Mouse (Mus musculus) CH12.LX (cell line): ENCODE data around the gene Dnah8. TPM values are rescaled to one million over a fixed set of nuclear protein-coding genes. Genes with fewer than 3 reads are reported as not detected.

Experiments
- DNase-seq: peaks from one replicate; pipeline ENCODE4 v3.0.0-alpha.2; 2013; ENCODE audit errors: extremely low read depth
- H3K27ac ChIP-seq: 2 replicates; pipeline ENCODE4 v1.5.1; 2012; ENCODE audit warnings: low read depth, mild to moderate bottlenecking, control low read depth, moderate library complexity; ENCODE audit not compliant: insufficient read depth
- H3K27me3 ChIP-seq: replicated peaks from 2 replicates; pipeline ENCODE3; 2012; ENCODE audit warnings: inconsistent platforms
- H3K36me3 ChIP-seq, 2 experiments: replicated peaks in 1 of 2; 2 replicates each; pipeline versions ENCODE3 to v1.6.1; 2012; ENCODE audit warnings: inconsistent platforms in 1 of 2, low read length in 1 of 2, mild to moderate bottlenecking in 1 of 2, mixed read lengths in 1 of 2, moderate library complexity in 1 of 2; ENCODE audit not compliant: control insufficient read depth in 1 of 2, insufficient read depth in 1 of 2
- H3K4me1 ChIP-seq, 2 experiments: 2 replicates each; pipeline ENCODE4 v1.6.1; 2012; ENCODE audit warnings: inconsistent platforms in 1 of 2, moderate library complexity in 1 of 2; ENCODE audit not compliant: insufficient read depth in 2 of 2, control insufficient read depth in 1 of 2
- H3K4me2 ChIP-seq: 2 replicates; pipeline ENCODE4 v1.6.1; 2012; ENCODE audit warnings: low read depth, mild to moderate bottlenecking, control low read depth; ENCODE audit not compliant: poor library complexity, insufficient read depth, severe bottlenecking
- H3K4me3 ChIP-seq, 3 experiments: fragments of 150-350 bp in 1 of 3; sonication (generic) in 1 of 3; replicated peaks in 1 of 3; 2 replicates each; pipeline versions ENCODE3 to v1.5.1; 2011 to 2012; ENCODE audit warnings: low read depth in 2 of 3, low read length in 2 of 3, mild to moderate bottlenecking in 2 of 3, moderate library complexity in 2 of 3, control low read depth in 1 of 3, improper control_type of control experiment in 1 of 3, inconsistent platforms in 1 of 3, mixed read lengths in 1 of 3; ENCODE audit not compliant: poor library complexity in 1 of 3
- H3K79me2 ChIP-seq: replicated peaks from 2 replicates; pipeline ENCODE4 v1.6.1; 2012; ENCODE audit warnings: mild to moderate bottlenecking, moderate library complexity; ENCODE audit not compliant: control insufficient read depth, poor library complexity, insufficient read depth, severe bottlenecking; ENCODE audit errors: extremely low read depth
- H3K9ac ChIP-seq: 2 replicates; pipeline ENCODE4 v1.6.1; 2012; ENCODE audit warnings: low read depth, mild to moderate bottlenecking, control low read depth, moderate library complexity; ENCODE audit not compliant: insufficient read depth
- H3K9me3 ChIP-seq: replicated peaks from 2 replicates; pipeline ENCODE3; 2012; ENCODE audit warnings: low read length, inconsistent platforms, mixed read lengths
- CHD2 ChIP-seq: IDR thresholded peaks from 2 replicates; pipeline ENCODE4 v1.6.1; 2011; ENCODE audit warnings: low read length, improper control_type of control experiment
- CTCF ChIP-seq, 2 experiments: IDR thresholded peaks in 1 of 2; conservative IDR thresholded peaks in 1 of 2; 2 replicates each; pipeline ENCODE4 v1.5.1; 2011 to 2012; ENCODE audit warnings: low read depth in 2 of 2, low read length in 2 of 2, improper control_type of control experiment in 1 of 2, inconsistent platforms in 1 of 2, mild to moderate bottlenecking in 1 of 2, moderate library complexity in 1 of 2
- ELF1 ChIP-seq: IDR thresholded peaks from 2 replicates; pipeline ENCODE4 v1.6.1; 2014; ENCODE audit warnings: low read depth, mild to moderate bottlenecking, inconsistent platforms, low read length, improper control_type of control experiment
- EP300 ChIP-seq: IDR thresholded peaks from 2 replicates; pipeline ENCODE4 v1.6.1; 2011; ENCODE audit warnings: low read length, improper control_type of control experiment
- GABPA ChIP-seq: IDR thresholded peaks from 2 replicates; pipeline ENCODE4 v1.6.1; 2012; ENCODE audit warnings: low read depth, low read length, improper control_type of control experiment, inconsistent platforms; ENCODE audit not compliant: insufficient replicate concordance
- JUN ChIP-seq: IDR thresholded peaks from 2 replicates; pipeline ENCODE4 v1.6.1; 2011; ENCODE audit warnings: low read depth, mild to moderate bottlenecking, low read length, improper control_type of control experiment, moderate library complexity; ENCODE audit not compliant: insufficient read depth
- KAT2A ChIP-seq: IDR thresholded peaks from 2 replicates; pipeline ENCODE4 v1.6.1; 2012; ENCODE audit warnings: low read length, improper control_type of control experiment, inconsistent platforms; ENCODE audit not compliant: insufficient replicate concordance
- MAFK ChIP-seq: IDR thresholded peaks from 2 replicates; pipeline ENCODE4 v1.6.1; 2011; ENCODE audit warnings: low read length, improper control_type of control experiment; ENCODE audit not compliant: insufficient replicate concordance
- MAZ ChIP-seq: IDR thresholded peaks from 2 replicates; pipeline ENCODE4 v1.6.1; 2012; ENCODE audit warnings: low read depth, mild to moderate bottlenecking, inconsistent platforms, low read length, improper control_type of control experiment, moderate library complexity
- MXI1 ChIP-seq: IDR thresholded peaks from 2 replicates; pipeline ENCODE4 v1.6.1; 2011; ENCODE audit warnings: mild to moderate bottlenecking, low read depth, low read length, improper control_type of control experiment
- MYC ChIP-seq: IDR thresholded peaks from 2 replicates; pipeline ENCODE4 v1.6.1; 2011; ENCODE audit warnings: low read depth, mild to moderate bottlenecking, improper control_type of control experiment, low read length
- NELFE ChIP-seq: IDR thresholded peaks from 2 replicates; pipeline ENCODE4 v1.6.1; 2011; ENCODE audit warnings: low read depth, low read length, improper control_type of control experiment
- NRF1 ChIP-seq: IDR thresholded peaks from 2 replicates; pipeline ENCODE4 v1.6.1; 2014; ENCODE audit warnings: low read depth, mild to moderate bottlenecking, inconsistent platforms, low read length, improper control_type of control experiment, moderate library complexity
- PAX5 ChIP-seq: IDR thresholded peaks from 2 replicates; pipeline ENCODE4 v1.6.1; 2012; ENCODE audit warnings: low read length, inconsistent platforms, mixed read lengths
- POLR2A ChIP-seq: IDR thresholded peaks from 2 replicates; pipeline ENCODE4 v1.6.1; 2011; ENCODE audit warnings: low read depth, mild to moderate bottlenecking, improper control_type of control experiment, low read length
- RCOR1 ChIP-seq: conservative IDR thresholded peaks from 2 replicates; pipeline ENCODE4 v1.6.1; 2012; ENCODE audit warnings: low read depth, mild to moderate bottlenecking, inconsistent platforms, low read length, improper control_type of control experiment
- SIN3A ChIP-seq: IDR thresholded peaks from 2 replicates; pipeline ENCODE4 v1.6.1; 2012; ENCODE audit warnings: low read length, improper control_type of control experiment, inconsistent platforms
- UBTF ChIP-seq: IDR thresholded peaks from 2 replicates; pipeline ENCODE4 v1.6.1; 2012; ENCODE audit warnings: low read depth, mild to moderate bottlenecking, inconsistent platforms, low read length, improper control_type of control experiment, moderate library complexity
- USF1 ChIP-seq: IDR thresholded peaks from 2 replicates; pipeline ENCODE4 v1.6.1; 2014; ENCODE audit warnings: low read depth, mild to moderate bottlenecking, inconsistent platforms, low read length, improper control_type of control experiment
- ZC3H11A ChIP-seq: IDR thresholded peaks from 2 replicates; pipeline ENCODE4 v1.6.1; 2012; ENCODE audit warnings: low read depth, mild to moderate bottlenecking, inconsistent platforms, low read length, improper control_type of control experiment
- ZMIZ1 ChIP-seq: IDR thresholded peaks from 2 replicates; pipeline ENCODE4 v1.6.1; 2012; ENCODE audit warnings: low read depth, mild to moderate bottlenecking, inconsistent platforms, low read length, improper control_type of control experiment
- dilution Hi-C: fragments of 300-500 bp; cut with MboI; formaldehyde crosslinking; loops from 2 replicates; pipeline ENCODE4 v1.14.3; 2020; ENCODE audit warnings: low sequenced_read_pairs; ENCODE audit not compliant: extremely low pct_unique_long_range_greater_than_20kb, extremely low pct_ligation_motif_present
- in situ Hi-C: fragments of 300-500 bp; cut with MboI; formaldehyde crosslinking; loops from 3 replicates; pipeline ENCODE4 v1.14.3; 2019; ENCODE audit warnings: low sequenced_read_pairs, low pct_ligation_motif_present, low pct_unique_long_range_greater_than_20kb, mixed read lengths
- polyA plus RNA-seq: library from polyadenylated mRNA; unstranded; fragments of >175 nt; gene quantifications from 2 replicates; pipeline ENCODE4 v1.2.1, GENCODE M21; 2012; ENCODE audit warnings: low read depth; ENCODE audit not compliant: insufficient read length
- total RNA-seq, 2 experiments: library from RNA; depleted of rRNA; stranded (reverse); fragments of 300-350 nt in 1 of 2; fragments of >200 nt in 1 of 2; gene quantifications; 2 replicates each; pipeline ENCODE4 v1.2.3; 2012 to 2014

The Dnah8 gene
- total and polyA plus RNA-seq, 3 experiments, result 0.09 to 0.99 TPM; not detected in 1

GRCm38 (mm10) chr17:30718197-30718596, 94.0 kb downstream of the Dnah8 start:
- Histone ChIP-seq H3K4me1 (no peaks in the 10 kb centered on the region), H3K79me2 (no peaks in the 10 kb centered on the region), H3K27ac (no peak overlapping the region), H3K27me3 (no peaks in the 10 kb centered on the region), H3K9me3 (peaks cover 7% of the 10 kb centered on the region), H3K4me2 (no peak overlapping the region), H3K36me3 (no peaks in the 10 kb centered on the region), H3K4me3 (no peak overlapping the region), H3K9ac (no peak overlapping the region)
- dilution Hi-C loops (no loop called here), in situ Hi-C loops (no loop called here)
- TF ChIP-seq PAX5, result no peak
- TF ChIP-seq SIN3A, result no peak
- TF ChIP-seq MYC, result no peak
- no peak for TF ChIP-seq NELFE
- no peak for TF ChIP-seq ELF1
- no peak for TF ChIP-seq POLR2A
- TF ChIP-seq MXI1, result no peak
- TF ChIP-seq USF1, result no peak
- TF ChIP-seq EP300, result no peak
- TF ChIP-seq ZC3H11A, result no peak
- TF ChIP-seq MAZ, result no peak
- no peak for TF ChIP-seq UBTF
- no peak for TF ChIP-seq JUN
- TF ChIP-seq NRF1, result no peak
- no peak for TF ChIP-seq MAFK
- no peak for TF ChIP-seq GABPA
- TF ChIP-seq CHD2, result no peak
- TF ChIP-seq KAT2A, result no peak
- no peak for TF ChIP-seq ZMIZ1
- no peak for TF ChIP-seq RCOR1
- DNase-seq, result no peak

GRCm38 (mm10) chr17:30719031-30719430, 94.9 kb downstream of the Dnah8 start:
- in situ Hi-C loops, result no loop called here
- Histone ChIP-seq H3K27me3 (no peaks in the 10 kb centered on the region), H3K9me3 (peaks cover 7% of the 10 kb centered on the region), H3K4me2 (no peak overlapping the region), H3K4me1 (no peaks in the 10 kb centered on the region), H3K9ac (no peak overlapping the region), H3K4me3 (no peak overlapping the region), H3K79me2 (no peaks in the 10 kb centered on the region), H3K27ac (no peak overlapping the region), H3K36me3 (no peaks in the 10 kb centered on the region)
- no peak for DNase-seq
- no peak for TF ChIP-seq MXI1
- TF ChIP-seq CTCF (conservative IDR thresholded peaks at IDR 0.05 in 1 of 2, IDR thresholded peaks at IDR 0.05 in 1 of 2; ENCODE audit: low read depth in 2 of 2, low read length in 2 of 2), result peak; percentile 25 to 27; a peak in 2 of 4 replicates
- dilution Hi-C loops, result no loop called here
